Mouse (Mus musculus) megakaryocyte, embryonic 14.5 days (primary cell): ENCODE measurements at regions not wholly inside any gene's neighbourhood (a gene's known extent, or its start where the extent isn't known, plus 50 kb on each side); places are given as distances from the start of the nearest gene placed in this dataset.

Experiments
- H3K27me3 ChIP-seq: replicated peaks from 2 replicates; pipeline ENCODE3; 2012; ENCODE audit warnings: inconsistent platforms
- H3K36me3 ChIP-seq: replicated peaks from 2 replicates; pipeline ENCODE3; 2012; ENCODE audit warnings: low read length, inconsistent platforms, mixed read lengths
- H3K4me1 ChIP-seq: 2 replicates; pipeline ENCODE4 v1.6.1; 2012; ENCODE audit warnings: inconsistent platforms
- H3K4me3 ChIP-seq: replicated peaks from 2 replicates; pipeline ENCODE3; 2012; ENCODE audit warnings: moderate library complexity, mild to moderate bottlenecking, inconsistent platforms
- H3K9me3 ChIP-seq: 2 replicates; pipeline ENCODE4 v1.6.1; 2012; ENCODE audit warnings: inconsistent platforms
- FLI1 ChIP-seq: IDR thresholded peaks from 2 replicates; pipeline ENCODE4 v1.6.1; 2012; ENCODE audit warnings: low read length, inconsistent platforms, mixed read lengths
- GATA1 ChIP-seq: IDR thresholded peaks from 3 replicates; pipeline ENCODE4 v1.6.1; 2012; ENCODE audit warnings: mixed read lengths, low read length, inconsistent platforms, borderline replicate concordance

DNA sequence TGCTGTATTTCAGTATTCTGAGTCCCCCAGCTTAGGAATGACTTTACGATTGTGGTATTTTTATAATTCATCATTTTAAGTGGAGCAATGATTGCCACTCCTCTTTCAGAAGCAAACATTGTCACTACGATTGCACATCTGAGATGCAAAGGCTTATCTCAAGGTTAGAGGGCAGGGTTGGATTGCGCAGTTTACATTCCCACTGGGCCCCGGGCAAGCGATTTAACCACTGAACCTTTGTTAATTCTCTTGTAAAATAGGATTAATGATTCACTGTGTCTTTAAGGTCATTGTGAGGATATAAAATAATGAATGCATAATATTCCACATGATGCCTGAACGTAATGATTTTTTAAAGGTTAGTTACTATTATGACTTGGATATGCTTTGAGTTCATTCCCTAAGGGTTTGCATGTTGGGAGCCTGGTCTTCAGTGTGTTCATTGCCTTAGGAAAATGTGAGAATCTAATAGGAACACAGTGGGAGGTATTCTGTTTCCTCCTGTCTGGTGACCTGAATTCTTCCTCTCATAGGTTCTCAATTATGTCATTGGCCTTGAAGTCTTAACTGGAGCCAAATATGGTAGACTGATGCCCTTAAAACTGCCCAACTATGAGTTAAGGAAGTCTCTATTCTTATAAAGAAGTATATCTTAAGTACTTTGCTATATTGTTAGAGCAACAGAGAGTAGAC, 1198.4 kb downstream of the Gsdmc2 start:
- no peaks in the 10 kb centered on the region for H3K27me3 ChIP-seq
- TF ChIP-seq FLI1 (no peak), GATA1 (no peak)

DNA sequence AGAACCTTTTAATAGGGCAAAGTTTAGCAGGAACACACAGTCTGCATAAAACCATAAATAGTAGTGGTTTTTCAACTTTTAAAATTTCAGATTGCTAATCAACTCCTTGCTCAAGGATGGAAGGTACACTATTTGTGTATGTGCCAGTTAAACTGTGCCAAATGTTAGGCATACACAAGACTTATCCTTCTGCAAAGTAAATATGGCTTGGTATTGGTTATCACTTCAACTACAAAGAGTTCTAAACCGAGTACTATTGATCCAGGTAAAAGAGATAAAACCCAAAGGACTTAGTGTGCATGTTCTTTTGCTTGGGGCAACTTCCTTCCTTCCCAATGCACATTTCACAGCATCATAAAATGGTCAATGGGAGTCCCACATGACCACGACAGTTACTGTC, 1200.2 kb downstream of the Gsdmc2 start:
- H3K4me3 ChIP-seq, result no peak overlapping the region
- H3K27me3 ChIP-seq, result no peaks in the 10 kb centered on the region
- no peaks in the 10 kb centered on the region for H3K9me3 ChIP-seq
- no peaks in the 10 kb centered on the region for H3K4me1 ChIP-seq
- no peak for TF ChIP-seq FLI1
- TF ChIP-seq GATA1, result no peak
- H3K36me3 ChIP-seq, result no peaks in the 10 kb centered on the region

More for the DNA sequence above, 1198.4 kb downstream of the Gsdmc2 start:
- Histone ChIP-seq H3K9me3 (no peaks in the 10 kb centered on the region), H3K4me3 (no peak overlapping the region), H3K36me3 (no peaks in the 10 kb centered on the region), H3K4me1 (no peaks in the 10 kb centered on the region)

DNA sequence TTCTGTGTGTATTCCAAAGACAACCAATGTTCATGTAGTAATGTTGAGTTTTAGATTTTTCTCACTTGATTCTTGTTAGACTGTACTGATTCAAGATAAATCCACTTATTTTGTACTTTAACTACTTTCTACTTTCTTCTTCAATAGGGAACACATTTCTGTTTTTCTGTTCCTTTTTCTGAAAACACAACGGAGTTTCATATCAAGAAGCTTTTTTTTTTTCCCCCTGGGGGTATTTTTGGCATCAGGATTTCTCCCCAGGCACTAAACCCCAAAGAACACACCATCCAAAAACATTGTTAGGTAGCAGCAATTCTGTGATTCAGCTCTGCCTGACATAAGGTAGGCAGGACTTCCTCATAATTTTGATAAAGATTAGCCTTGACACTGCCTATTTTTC, 1200.7 kb downstream of the Gsdmc2 start:
- no peaks in the 10 kb centered on the region for H3K4me1 ChIP-seq
- no peaks in the 10 kb centered on the region for H3K9me3 ChIP-seq
- TF ChIP-seq FLI1 (no peak), GATA1 (no peak)
- no peaks in the 10 kb centered on the region for H3K27me3 ChIP-seq
- H3K36me3 ChIP-seq, result no peaks in the 10 kb centered on the region
- no peak overlapping the region for H3K4me3 ChIP-seq

DNA sequence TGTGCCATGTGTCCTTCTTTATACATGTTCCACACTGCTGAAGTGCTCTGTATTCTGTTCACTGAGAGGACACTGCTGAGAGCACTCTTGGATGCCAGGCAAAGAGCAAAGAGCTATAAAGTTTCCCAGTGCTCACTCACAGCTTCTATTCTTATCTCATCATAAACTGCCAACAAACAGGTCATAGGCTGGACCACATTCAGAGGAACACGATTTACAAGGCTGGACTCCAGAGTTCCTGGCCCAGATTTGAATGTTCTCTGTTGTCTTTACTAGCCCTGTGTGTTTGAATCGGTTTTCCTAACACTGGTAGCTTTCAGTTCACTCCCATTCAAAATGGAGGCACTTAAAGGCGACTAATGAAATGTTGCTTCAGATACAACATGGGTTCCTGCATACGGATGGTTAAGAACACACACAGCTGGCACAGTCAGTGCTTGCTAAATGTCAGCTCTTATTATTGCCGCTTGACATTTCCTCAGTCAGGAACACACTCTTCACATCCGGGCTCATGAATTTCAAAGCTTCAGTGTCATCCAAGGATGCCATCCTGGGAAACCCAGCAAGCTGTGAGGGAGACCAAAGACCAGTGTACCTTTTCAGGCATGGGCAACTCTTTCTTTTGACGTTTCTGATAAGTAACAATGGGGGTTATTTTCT, 1203.8 kb downstream of the Gsdmc2 start:
- Histone ChIP-seq H3K4me1 (no peaks in the 10 kb centered on the region), H3K4me3 (no peak overlapping the region), H3K27me3 (no peaks in the 10 kb centered on the region), H3K9me3 (no peaks in the 10 kb centered on the region), H3K36me3 (no peaks in the 10 kb centered on the region)
- TF ChIP-seq FLI1 (no peak), GATA1 (no peak)

DNA sequence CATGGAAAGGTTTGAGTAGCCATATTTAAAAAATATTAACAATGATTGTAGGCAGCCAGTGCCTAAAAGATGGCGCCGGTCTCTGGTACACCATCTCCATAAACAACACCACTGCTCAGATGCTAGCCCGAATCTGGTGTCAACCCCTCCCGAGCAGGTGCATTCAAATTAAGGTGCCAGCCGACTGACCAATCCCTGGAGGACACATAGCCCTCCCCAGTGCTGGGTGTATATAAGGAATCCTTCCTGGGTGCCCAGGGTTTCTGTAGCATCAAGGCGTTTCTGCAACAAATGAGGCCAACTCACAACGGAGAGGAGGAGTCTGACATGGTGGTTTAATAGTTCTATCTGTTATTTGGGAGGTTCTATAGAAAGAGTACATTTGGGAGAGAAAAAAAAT, 1219.6 kb downstream of the Gsdmc2 start:
- Histone ChIP-seq H3K27me3 (no peaks in the 10 kb centered on the region), H3K9me3 (no peaks in the 10 kb centered on the region), H3K4me3 (no peak overlapping the region), H3K4me1 (no peaks in the 10 kb centered on the region), H3K36me3 (no peaks in the 10 kb centered on the region)
- TF ChIP-seq FLI1 (no peak), GATA1 (no peak)

DNA sequence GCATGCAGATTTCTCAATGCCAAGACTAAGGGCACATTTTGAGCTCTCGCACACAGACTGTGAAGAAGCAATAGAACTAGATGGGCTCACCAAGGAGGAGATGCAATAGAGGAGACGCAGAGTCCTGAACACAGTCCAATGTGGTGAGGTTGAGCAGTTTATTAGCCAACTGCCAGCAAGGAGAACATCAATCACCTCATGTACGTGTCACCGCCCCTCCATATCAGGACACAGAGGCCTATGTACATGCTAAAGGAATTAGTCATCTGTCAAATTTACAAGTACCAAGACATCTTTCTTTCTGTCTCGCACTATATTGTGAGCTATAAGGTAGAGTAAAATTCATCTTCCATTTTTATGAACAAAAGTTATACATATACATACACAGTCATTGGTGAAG, 1228.9 kb downstream of the Gsdmc2 start:
- TF ChIP-seq GATA1 (no peak), FLI1 (no peak)
- no peaks in the 10 kb centered on the region for H3K27me3 ChIP-seq
- no peaks in the 10 kb centered on the region for H3K9me3 ChIP-seq
- no peaks in the 10 kb centered on the region for H3K4me1 ChIP-seq
- H3K36me3 ChIP-seq, result no peaks in the 10 kb centered on the region
- no peak overlapping the region for H3K4me3 ChIP-seq

DNA sequence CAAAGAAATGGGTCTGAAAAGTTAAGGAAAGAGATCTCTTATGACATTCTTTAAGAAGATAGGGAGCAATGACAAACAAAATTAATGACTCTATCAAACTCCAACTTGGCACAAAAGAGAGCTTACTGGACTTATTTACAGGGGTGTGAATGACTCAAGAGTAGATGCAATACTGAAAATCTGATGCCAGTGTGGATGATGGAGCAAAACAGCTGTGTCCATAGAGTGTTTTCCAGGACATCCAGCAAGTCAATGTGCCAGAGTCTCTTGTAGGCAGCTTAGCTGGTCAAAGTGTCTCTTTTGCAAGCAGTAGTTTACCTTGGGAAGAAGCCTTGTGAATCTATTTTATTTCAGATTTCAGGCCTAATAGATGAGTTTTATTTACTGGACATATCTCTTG, 1248.2 kb downstream of the Gsdmc2 start:
- TF ChIP-seq FLI1 (no peak), GATA1 (no peak)
- Histone ChIP-seq H3K36me3 (no peaks in the 10 kb centered on the region), H3K4me1 (no peaks in the 10 kb centered on the region), H3K9me3 (no peaks in the 10 kb centered on the region), H3K27me3 (no peaks in the 10 kb centered on the region), H3K4me3 (no peak overlapping the region)

DNA sequence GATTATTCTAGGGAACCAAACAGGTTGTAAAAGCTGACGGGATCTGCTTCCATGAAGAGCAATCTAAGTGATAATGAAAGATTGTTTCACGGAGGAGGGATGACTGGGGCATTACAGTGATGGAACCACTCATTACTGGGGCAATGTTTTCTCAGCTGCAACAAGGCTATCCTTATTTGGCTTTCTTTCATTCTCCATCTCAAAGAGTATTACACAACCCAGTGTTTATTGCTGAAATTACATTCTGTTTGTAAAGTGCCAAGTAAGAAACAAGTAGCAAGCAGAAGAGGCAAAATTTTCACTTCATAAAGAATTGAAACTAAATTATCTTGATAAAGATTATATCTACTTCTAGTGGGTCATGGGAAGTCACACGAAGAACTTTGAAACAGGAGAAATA, 1256.4 kb downstream of the Gsdmc2 start:
- Histone ChIP-seq H3K4me1 (no peaks in the 10 kb centered on the region), H3K9me3 (no peaks in the 10 kb centered on the region), H3K4me3 (no peak overlapping the region), H3K36me3 (no peaks in the 10 kb centered on the region), H3K27me3 (no peaks in the 10 kb centered on the region)
- TF ChIP-seq GATA1 (no peak), FLI1 (no peak)

DNA sequence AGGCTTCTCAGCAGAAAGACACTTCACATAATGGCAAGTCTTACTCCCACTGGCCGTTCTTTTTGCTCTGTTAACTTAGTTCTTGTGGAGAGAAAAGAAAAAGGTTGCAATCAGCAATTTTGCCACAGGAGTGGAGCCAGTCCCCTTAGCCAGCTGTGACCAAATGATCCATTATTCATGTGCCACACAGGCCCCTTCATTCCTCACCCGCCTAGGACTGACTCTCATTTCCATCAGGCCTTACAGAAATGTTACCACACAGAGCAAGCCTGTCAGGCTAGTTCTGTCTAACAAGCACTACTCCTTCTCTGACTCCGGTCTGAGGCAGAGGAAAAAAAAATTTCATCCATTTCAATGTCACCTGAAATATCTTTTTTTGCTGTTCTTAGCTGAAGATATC, 1266.2 kb downstream of the Gsdmc2 start:
- Histone ChIP-seq H3K36me3 (no peaks in the 10 kb centered on the region), H3K9me3 (no peaks in the 10 kb centered on the region), H3K27me3 (no peaks in the 10 kb centered on the region), H3K4me3 (no peak overlapping the region), H3K4me1 (no peaks in the 10 kb centered on the region)
- TF ChIP-seq FLI1, result no peak

DNA sequence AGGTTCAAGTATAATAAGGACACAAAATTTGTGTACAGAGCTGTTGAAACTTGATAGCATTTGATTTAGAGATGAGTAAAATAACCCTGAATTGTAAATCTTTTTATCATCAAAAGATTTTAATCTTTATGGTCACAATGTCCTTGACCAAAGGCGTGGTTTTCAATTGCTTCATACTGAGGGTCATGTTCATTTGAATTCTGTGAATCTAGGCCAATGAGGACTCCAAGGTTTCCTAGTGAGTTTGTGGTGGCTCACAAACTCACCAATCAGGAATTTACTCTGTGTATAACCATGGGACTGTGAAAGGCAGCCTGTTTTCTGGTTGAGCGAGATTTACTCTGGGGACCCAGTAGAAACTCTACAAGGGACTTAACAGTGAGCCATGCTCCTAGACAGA, 1269.2 kb downstream of the Gsdmc2 start:
- Histone ChIP-seq H3K9me3 (no peaks in the 10 kb centered on the region), H3K4me1 (no peaks in the 10 kb centered on the region), H3K36me3 (no peaks in the 10 kb centered on the region), H3K4me3 (no peak overlapping the region), H3K27me3 (peaks cover 3% of the 10 kb centered on the region)
- TF ChIP-seq GATA1 (no peak), FLI1 (no peak)
